Mouse (Mus musculus) brain, embryonic 14.5 days (tissue): ENCODE measurements at regions not wholly inside any gene's neighbourhood (a gene's known extent, or its start where the extent isn't known, plus 50 kb on each side); places are given as distances from the start of the nearest gene placed in this dataset.

Experiments used
- DNase-seq: peaks from one replicate; pipeline ENCODE4 v3.0.0-alpha.2; 2011; ENCODE audit warnings: low read depth
- CTCF ChIP-seq: fragments of 200-500 bp; IDR thresholded peaks from 2 replicates; pipeline ENCODE4 v1.5.1; 2012; ENCODE audit warnings: inconsistent platforms, mild to moderate bottlenecking, moderate library complexity, borderline replicate concordance; ENCODE audit not compliant: insufficient read depth, insufficient read length; ENCODE audit errors: extremely low read depth
- POLR2A ChIP-seq: fragments of 200-500 bp; IDR thresholded peaks from 2 replicates; pipeline ENCODE4 v1.6.1; 2012; ENCODE audit warnings: mild to moderate bottlenecking, inconsistent platforms, borderline replicate concordance; ENCODE audit not compliant: poor library complexity, insufficient read depth, insufficient read length, severe bottlenecking; ENCODE audit errors: extremely low read depth

GRCm38 (mm10) chr1:28144824-28145223 lies 635.2 kb downstream of the Gm597 start:
- TF ChIP-seq POLR2A (no peak), CTCF (no peak)
- peak; percentile 81 for DNase-seq

GRCm38 (mm10) chr1:28102021-28102526 lies 678.0 kb downstream of the Gm597 start:
- no peak for DNase-seq
- TF ChIP-seq CTCF, result no peak
- no peak for TF ChIP-seq POLR2A

GRCm38 (mm10) chr1:28084456-28084855 lies 695.6 kb downstream of the Gm597 start:
- DNase-seq, result no peak
- no peak for TF ChIP-seq CTCF
- no peak for TF ChIP-seq POLR2A

- DNase-seq, result peak; percentile 7
- TF ChIP-seq CTCF (no peak), POLR2A (no peak)
These were observed 726.1 kb downstream of the Gm597 start for GRCm38 (mm10) chr1:28053980-28054379.

- no peak for DNase-seq
- TF ChIP-seq CTCF, result no peak
- TF ChIP-seq POLR2A, result no peak
These were observed 732.1 kb downstream of the Gm597 start for GRCm38 (mm10) chr1:28047964-28048363.

- DNase-seq, result peak; percentile 53
- TF ChIP-seq CTCF (no peak), POLR2A (no peak)
These were observed 732.7 kb downstream of the Gm597 start for GRCm38 (mm10) chr1:28047379-28047778.

- no peak for TF ChIP-seq POLR2A
- DNase-seq, result peak; percentile 17
These were observed 734.4 kb downstream of the Gm597 start for GRCm38 (mm10) chr1:28045695-28046094.

GRCm38 (mm10) chr1:28025720-28026119 lies 754.3 kb downstream of the Gm597 start:
- DNase-seq, result peak; percentile 53
- no peak for TF ChIP-seq POLR2A
- no peak for TF ChIP-seq CTCF

GRCm38 (mm10) chr1:27998434-27998833 lies 781.6 kb downstream of the Gm597 start:
- TF ChIP-seq POLR2A (no peak), CTCF (no peak)
- DNase-seq, result peak; percentile 9

- TF ChIP-seq POLR2A (no peak), CTCF (no peak)
These were observed 816.7 kb downstream of the Gm597 start for GRCm38 (mm10) chr1:27963369-27963768.

More at GRCm38 (mm10) chr1:27963369-27963768, 816.7 kb downstream of the Gm597 start:
- peak; percentile 51 for DNase-seq
